ENCODE assay signal across 9 mouse cellular contexts in genomic region chr1:131121987-131122386, GRCm38 (mm10). TPM values are rescaled to one million over a fixed set of nuclear protein-coding genes. Genes with fewer than 3 reads are reported as not detected.
DNase-seq lines count a peak whose midpoint lies in the region; ATAC-seq and TF ChIP-seq lines count a peak whose summit lies in the region.
"Had no signal": no experiment of that assay in that cellular context is flagged by ENCODE, and none has a peak within 500 bp of the region (broad histone marks: within the 10 kb centered on the region; RNA-seq: fewer than 3 reads in every experiment).

No protein-coding gene starts in this region.

- TF ChIP-seq CTCF in hindbrain, postnatal 0 days (IDR thresholded peaks at IDR 0.05; ENCODE audit: low read depth), result no peak; the same call in 1 of the 2 replicates

- no peak for ATAC-seq in kidney, embryonic 16.5 days (ENCODE audit: low FRiP score, low TSS enrichment)
- peak; percentile 43 for ATAC-seq in CD4-positive, CD25-positive, alpha-beta regulatory T cell, adult 4 months
- no peak for ATAC-seq in hindbrain, postnatal 0 days
- no peak for ATAC-seq in forebrain, embryonic 14.5 days

- no peaks in the 10 kb centered on the region for H3K9me3 ChIP-seq in kidney, embryonic 16.5 days (ENCODE audit: low read length)
- H3K9me3 ChIP-seq in hindbrain, postnatal 0 days (ENCODE audit: low read length), result no peaks in the 10 kb centered on the region
- no peaks in the 10 kb centered on the region for H3K9me3 ChIP-seq in forebrain, embryonic 14.5 days (replicated peaks; ENCODE audit: control insufficient read depth, low read length)
- H3K9me3 ChIP-seq: neural tube, embryonic 13.5 days had no signal

- WGBS in kidney, embryonic 16.5 days, result 44% methylated on average over 3 of the region's 3 CpGs
- 42% methylated on average over 3 of the region's 3 CpGs for WGBS in hindbrain, postnatal 0 days
- WGBS in forebrain, embryonic 14.5 days, result 35% methylated on average over 3 of the region's 3 CpGs

- 0 out of 2 replicates have a peak, but pooled peaks cover 7% of the 10 kb centered on the region for H3K4me1 ChIP-seq in kidney, embryonic 16.5 days (ENCODE audit: insufficient read depth, low read length)
- no peaks in the 10 kb centered on the region for H3K4me1 ChIP-seq in hindbrain, postnatal 0 days (ENCODE audit: insufficient read depth, low read length)
- 0 out of 2 replicates have a peak, but pooled peaks cover 1% of the 10 kb centered on the region for H3K4me1 ChIP-seq in forebrain, embryonic 14.5 days (ENCODE audit: control insufficient read depth, insufficient read depth, low read length)

- no peaks in the 10 kb centered on the region for H3K27me3 ChIP-seq in kidney, embryonic 16.5 days (ENCODE audit: insufficient read depth, low read length)
- H3K27me3 ChIP-seq in hindbrain, postnatal 0 days (ENCODE audit: insufficient read depth, low read length), result no peaks in the 10 kb centered on the region
- H3K27me3 ChIP-seq in forebrain, embryonic 14.5 days (replicated peaks; ENCODE audit: control insufficient read depth, insufficient read depth, low read length), result no peaks in the 10 kb centered on the region
- H3K27me3 ChIP-seq: neural tube, embryonic 13.5 days had no signal

- DNase-seq in kidney, adult 18-20 months, result peak; percentile 25
- DNase-seq in ZHBTc4 (ENCODE audit: low read depth, low spot score), result peak; percentile 64
- DNase-seq in naive thymus-derived CD4-positive, alpha-beta T cell, adult 2 months (ENCODE audit: low read depth), result peak; percentile 62
- no peak for DNase-seq in adipocyte (ENCODE audit: low spot score)
- no peak for DNase-seq in hindbrain, postnatal 0 days (ENCODE audit: low spot score)
- DNase-seq in forebrain, embryonic 14.5 days (ENCODE audit: low spot score), result no peak

- no peak overlapping the region for H3K4me3 ChIP-seq in kidney, embryonic 16.5 days (ENCODE audit: low read length)
- no peak overlapping the region for H3K4me3 ChIP-seq in hindbrain, postnatal 0 days (ENCODE audit: low read length)
- H3K4me3 ChIP-seq in forebrain, embryonic 14.5 days (ENCODE audit: low read depth, low read length), result no peak overlapping the region
- H3K4me3 ChIP-seq: neural tube, embryonic 13.5 days had no signal

- no peak overlapping the region for H3K9ac ChIP-seq in kidney, embryonic 16.5 days (replicated peaks; ENCODE audit: low read length)
- H3K9ac ChIP-seq in hindbrain, postnatal 0 days (replicated peaks; ENCODE audit: low read length), result no peak overlapping the region
- H3K9ac ChIP-seq in forebrain, embryonic 14.5 days (ENCODE audit: low read length), result no peak overlapping the region
- H3K9ac ChIP-seq: neural tube, embryonic 13.5 days had no signal

- no peaks in the 10 kb centered on the region for H3K36me3 ChIP-seq in kidney, embryonic 16.5 days (ENCODE audit: insufficient read depth, low read length)
- 0 out of 2 replicates have a peak, but pooled peaks cover 3% of the 10 kb centered on the region for H3K36me3 ChIP-seq in hindbrain, postnatal 0 days (ENCODE audit: insufficient read depth, low read length)
- H3K36me3 ChIP-seq in forebrain, embryonic 14.5 days (ENCODE audit: control insufficient read depth, insufficient read depth, low read length), result peaks cover 10% of the 10 kb centered on the region
- H3K36me3 ChIP-seq: neural tube, embryonic 13.5 days had no signal

- no peak overlapping the region for H3K4me2 ChIP-seq in kidney, embryonic 16.5 days (replicated peaks; ENCODE audit: low read depth, low read length)
- H3K4me2 ChIP-seq in hindbrain, postnatal 0 days (ENCODE audit: low read depth, low read length), result no peak overlapping the region
- no peak overlapping the region for H3K4me2 ChIP-seq in forebrain, embryonic 14.5 days (ENCODE audit: low read length)
- H3K4me2 ChIP-seq: neural tube, embryonic 13.5 days had no signal

- H3K27ac ChIP-seq in kidney, embryonic 16.5 days (ENCODE audit: low read length), result no peak overlapping the region
- no peak overlapping the region for H3K27ac ChIP-seq in hindbrain, postnatal 0 days
- H3K27ac ChIP-seq in forebrain, embryonic 14.5 days (ENCODE audit: low read depth, low read length), result no peak overlapping the region
- H3K27ac ChIP-seq: neural tube, embryonic 13.5 days had no signal

RNA-seq across cellular contexts. Expression of gene Dyrk3, which starts 16.2 kb away (rescaled TPM):
- polyA plus RNA-seq in kidney, embryonic 16.5 days (2015; fragmentation: Nextera tagmentation; extraction: Ambion mirVana), result 5.9 and 6.1 TPM in 2 replicates
- polyA plus RNA-seq in CD4-positive, CD25-positive, alpha-beta regulatory T cell, adult 4 months (2017; shearing (Covaris generic)), result under 1 TPM in 1 of 2 experiments, not detected in 1; 0.19 TPM
- total RNA-seq in hindbrain, postnatal 0 days (2014; rRNA removed), result 8.9 and 9.3 TPM in 2 replicates
- polyA plus RNA-seq in hindbrain, postnatal 0 days (2015; fragmentation: Nextera tagmentation; extraction: Ambion mirVana), result 10.2 and 11.1 TPM in 2 replicates
- 19.2 and 19.4 TPM in 2 replicates for polyA plus RNA-seq in forebrain, embryonic 14.5 days (2014; fragmentation: Nextera tagmentation; extraction: Ambion mirVana)

RNA-seq across cellular contexts. Expression of gene Mapkapk2, which starts 24.4 kb away (rescaled TPM):
- polyA plus RNA-seq in kidney, embryonic 16.5 days (2015; fragmentation: Nextera tagmentation; extraction: Ambion mirVana), result 26.5 and 43.9 TPM in 2 replicates
- 10 to 100 TPM in 1 of 2 experiments, 1 to 10 TPM in 1; 5.6 to 10.9 TPM for polyA plus RNA-seq in CD4-positive, CD25-positive, alpha-beta regulatory T cell, adult 4 months (2017; shearing (Covaris generic))
- total RNA-seq in hindbrain, postnatal 0 days (2014; rRNA removed), result 71.1 and 74.2 TPM in 2 replicates
- polyA plus RNA-seq in hindbrain, postnatal 0 days (2015; fragmentation: Nextera tagmentation; extraction: Ambion mirVana), result 19.7 and 21.2 TPM in 2 replicates
- 24.7 and 35.2 TPM in 2 replicates for polyA plus RNA-seq in forebrain, embryonic 14.5 days (2014; fragmentation: Nextera tagmentation; extraction: Ambion mirVana)

RNA-seq across cellular contexts. Expression of gene Eif2d, which starts 31.0 kb away (rescaled TPM):
- 70.0 and 70.5 TPM in 2 replicates for polyA plus RNA-seq in kidney, embryonic 16.5 days (2015; fragmentation: Nextera tagmentation; extraction: Ambion mirVana)
- polyA plus RNA-seq in CD4-positive, CD25-positive, alpha-beta regulatory T cell, adult 4 months (2017; shearing (Covaris generic)), result 10 to 100 TPM; 52.0 to 75.1 TPM
- 38.1 and 39.7 TPM in 2 replicates for total RNA-seq in hindbrain, postnatal 0 days (2014; rRNA removed)
- polyA plus RNA-seq in hindbrain, postnatal 0 days (2015; fragmentation: Nextera tagmentation; extraction: Ambion mirVana), result 42.8 and 44.4 TPM in 2 replicates
- polyA plus RNA-seq in forebrain, embryonic 14.5 days (2014; fragmentation: Nextera tagmentation; extraction: Ambion mirVana), result 61.5 and 66.1 TPM in 2 replicates

Comparison
In these comparisons a context has a peak if more than half of its experiments do, and no peak if none do; other contexts are left out.
1. DNase-seq: peak in kidney, adult 18-20 months (single experiment), ZHBTc4 (single experiment) and naive thymus-derived CD4-positive, alpha-beta T cell, adult 2 months (single experiment); none in adipocyte (single experiment), hindbrain, postnatal 0 days (single experiment) and forebrain, embryonic 14.5 days (single experiment).